Mouse (Mus musculus): ENCODE measurements around the gene Gdf2. TPM values are rescaled to one million over a fixed set of nuclear protein-coding genes. Genes with fewer than 3 reads are reported as not detected.

Gdf2 gene
- polyA plus RNA-seq, 1 experiment from 2014 or later: 0.05 TPM

GRCm38 (mm10) chr14:33920727-33921559 is 19.9 kb upstream of the Gdf2 start:
- no peak overlapping the region for H3K4me3 ChIP-seq (ENCODE audit: low read depth, low read length)
- H3K27ac ChIP-seq (ENCODE audit: low read depth): no peak overlapping the region
- no peaks in the 10 kb centered on the region for H3K9me3 ChIP-seq (ENCODE audit: control insufficient read depth, low read length)
- WGBS: 54% methylated on average over 14 of the region's 14 CpGs
- H3K36me3 ChIP-seq (ENCODE audit: control insufficient read depth, insufficient read depth, low read length): no peaks in the 10 kb centered on the region
- H3K27me3 ChIP-seq (replicated peaks; ENCODE audit: control insufficient read depth, insufficient read depth, low read length): peaks cover 64% of the 10 kb centered on the region
- H3K4me1 ChIP-seq (replicated peaks; ENCODE audit: control insufficient read depth, insufficient read depth, low read length): peaks cover 3% of the 10 kb centered on the region; the same call in 1 of the 2 replicates
- DNase-seq (ENCODE audit: low spot score): no peak
- H3K4me2 ChIP-seq (ENCODE audit: low read length): no peak overlapping the region
- H3K9ac ChIP-seq (ENCODE audit: low read length): no peak overlapping the region
- no peak for ATAC-seq (replicated peaks; ENCODE audit: low FRiP score, low TSS enrichment, low read depth)

- H3K27ac ChIP-seq (ENCODE audit: low read depth): no peak overlapping the region
- H3K27me3 ChIP-seq (replicated peaks; ENCODE audit: control insufficient read depth, insufficient read depth, low read length): peaks cover 67% of the 10 kb centered on the region
- H3K9me3 ChIP-seq (ENCODE audit: control insufficient read depth, low read length): no peaks in the 10 kb centered on the region
- H3K36me3 ChIP-seq (ENCODE audit: control insufficient read depth, insufficient read depth, low read length): no peaks in the 10 kb centered on the region
- peak overlapping the region; percentile 38 for H3K4me3 ChIP-seq (ENCODE audit: low read depth, low read length)
- WGBS: 19% methylated on average over 8 of the region's 8 CpGs
- DNase-seq (ENCODE audit: low spot score) (no peak), ATAC-seq (replicated peaks; ENCODE audit: low FRiP score, low TSS enrichment, low read depth) (no peak)
- H3K4me1 ChIP-seq (replicated peaks; ENCODE audit: control insufficient read depth, insufficient read depth, low read length): peaks cover 3% of the 10 kb centered on the region; the same call in 1 of the 2 replicates
- no peak overlapping the region for H3K9ac ChIP-seq (ENCODE audit: low read length)
- peak overlapping the region; percentile 96 for H3K4me2 ChIP-seq (ENCODE audit: low read length)
These were observed 18.1 kb upstream of the Gdf2 start for GRCm38 (mm10) chr14:33922771-33923167.

GRCm38 (mm10) chr14:33923168-33924070 is 17.4 kb upstream of the Gdf2 start, which contains the start of gene Gdf10:
Gene Gdf10 (plus strand): TSS chr14:33923587.
- peaks cover 67% of the 10 kb centered on the region for H3K27me3 ChIP-seq (replicated peaks; ENCODE audit: control insufficient read depth, insufficient read depth, low read length)
- under 1% methylated on average over 68 of the region's 85 CpGs for WGBS

GRCm38 (mm10) chr14:33931853-33932252 is 9.0 kb upstream of the Gdf2 start:
- H3K36me3 ChIP-seq (ENCODE audit: control insufficient read depth, insufficient read depth, low read length): no peaks in the 10 kb centered on the region
- H3K4me2 ChIP-seq (ENCODE audit: low read length): no peak overlapping the region
- no peak for ATAC-seq (replicated peaks; ENCODE audit: low FRiP score, low TSS enrichment, low read depth)
- H3K4me1 ChIP-seq (replicated peaks; ENCODE audit: control insufficient read depth, insufficient read depth, low read length): no peaks in the 10 kb centered on the region
- no peak overlapping the region for H3K27ac ChIP-seq (ENCODE audit: low read depth)
- no peaks in the 10 kb centered on the region for H3K9me3 ChIP-seq (ENCODE audit: control insufficient read depth, low read length)
- H3K27me3 ChIP-seq (replicated peaks; ENCODE audit: control insufficient read depth, insufficient read depth, low read length): peaks cover 26% of the 10 kb centered on the region
- DNase-seq (ENCODE audit: low spot score): no peak
- H3K4me3 ChIP-seq (ENCODE audit: low read depth, low read length): no peak overlapping the region
- H3K9ac ChIP-seq (ENCODE audit: low read length): no peak overlapping the region
- WGBS: 44% methylated on average over 17 of the region's 17 CpGs

More at GRCm38 (mm10) chr14:33923168-33924070, 17.4 kb upstream of the Gdf2 start, which contains the start of gene Gdf10:
- peak within 1 kb of the TSS; percentile 38 for H3K4me3 ChIP-seq (ENCODE audit: low read depth, low read length)
- H3K36me3 ChIP-seq (ENCODE audit: control insufficient read depth, insufficient read depth, low read length): no peaks in the 10 kb centered on the region
- H3K4me1 ChIP-seq (replicated peaks; ENCODE audit: control insufficient read depth, insufficient read depth, low read length): peaks cover 3% of the 10 kb centered on the region; the same call in 1 of the 2 replicates
- peak within 1 kb of the TSS; percentile 96 for H3K4me2 ChIP-seq (ENCODE audit: low read length)
- H3K27ac ChIP-seq (ENCODE audit: low read depth): no peak within 1 kb of the TSS
- ATAC-seq (replicated peaks; ENCODE audit: low FRiP score, low TSS enrichment, low read depth) (peak; percentile 83), DNase-seq (ENCODE audit: low spot score) (peak; percentile 76)
- no peaks in the 10 kb centered on the region for H3K9me3 ChIP-seq (ENCODE audit: control insufficient read depth, low read length)
- peak within 1 kb of the TSS; percentile 43 for H3K9ac ChIP-seq (ENCODE audit: low read length)

- H3K9ac ChIP-seq (ENCODE audit: low read length): no peak overlapping the region
- no peak overlapping the region for H3K27ac ChIP-seq (ENCODE audit: low read depth)
- 0 out of 2 replicates have a peak, but pooled peaks have one; percentile 20 for ATAC-seq (replicated peaks; ENCODE audit: low FRiP score, low TSS enrichment, low read depth)
- H3K4me1 ChIP-seq (replicated peaks; ENCODE audit: control insufficient read depth, insufficient read depth, low read length): no peaks in the 10 kb centered on the region
- H3K4me3 ChIP-seq (ENCODE audit: low read depth, low read length): no peak overlapping the region
- peak; percentile 82 for DNase-seq (ENCODE audit: low spot score)
- H3K9me3 ChIP-seq (ENCODE audit: control insufficient read depth, low read length): no peaks in the 10 kb centered on the region
- no peak overlapping the region for H3K4me2 ChIP-seq (ENCODE audit: low read length)
- peaks cover 26% of the 10 kb centered on the region for H3K27me3 ChIP-seq (replicated peaks; ENCODE audit: control insufficient read depth, insufficient read depth, low read length)
- WGBS: 65% methylated on average over 10 of the region's 10 CpGs
- H3K36me3 ChIP-seq (ENCODE audit: control insufficient read depth, insufficient read depth, low read length): no peaks in the 10 kb centered on the region
These were observed 7.7 kb upstream of the Gdf2 start for GRCm38 (mm10) chr14:33932935-33933703.

GRCm38 (mm10) chr14:33933778-33934317 is 7.0 kb upstream of the Gdf2 start:
- H3K4me2 ChIP-seq (ENCODE audit: low read length): no peak overlapping the region
- 34% methylated on average over 5 of the region's 5 CpGs for WGBS
- no peak overlapping the region for H3K9ac ChIP-seq (ENCODE audit: low read length)
- H3K27me3 ChIP-seq (replicated peaks; ENCODE audit: control insufficient read depth, insufficient read depth, low read length): peaks cover 26% of the 10 kb centered on the region
- ATAC-seq (replicated peaks; ENCODE audit: low FRiP score, low TSS enrichment, low read depth): no peak
- no peak overlapping the region for H3K4me3 ChIP-seq (ENCODE audit: low read depth, low read length)
- no peaks in the 10 kb centered on the region for H3K36me3 ChIP-seq (ENCODE audit: control insufficient read depth, insufficient read depth, low read length)
- no peak overlapping the region for H3K27ac ChIP-seq (ENCODE audit: low read depth)
- H3K9me3 ChIP-seq (ENCODE audit: control insufficient read depth, low read length): no peaks in the 10 kb centered on the region
- no peaks in the 10 kb centered on the region for H3K4me1 ChIP-seq (replicated peaks; ENCODE audit: control insufficient read depth, insufficient read depth, low read length)
- peak; percentile 73 for DNase-seq (ENCODE audit: low spot score)

GRCm38 (mm10) chr14:33939117-33939516 is 1.7 kb upstream of the Gdf2 start:
- Histone ChIP-seq H3K4me2 (ENCODE audit: low read length) (peak overlapping the region; percentile 26; the same call in 1 of the 2 replicates), H3K4me1 (replicated peaks; ENCODE audit: control insufficient read depth, insufficient read depth, low read length) (no peaks in the 10 kb centered on the region), H3K27me3 (replicated peaks; ENCODE audit: control insufficient read depth, insufficient read depth, low read length) (0 out of 2 replicates have a peak, but pooled peaks cover 2% of the 10 kb centered on the region), H3K27ac (ENCODE audit: low read depth) (no peak overlapping the region), H3K36me3 (ENCODE audit: control insufficient read depth, insufficient read depth, low read length) (no peaks in the 10 kb centered on the region), H3K9me3 (ENCODE audit: control insufficient read depth, low read length) (no peaks in the 10 kb centered on the region), H3K9ac (ENCODE audit: low read length) (no peak overlapping the region), H3K4me3 (ENCODE audit: low read depth, low read length) (no peak overlapping the region)
- peak; percentile 90 for DNase-seq (ENCODE audit: low spot score)
- ATAC-seq (replicated peaks; ENCODE audit: low FRiP score, low TSS enrichment, low read depth): peak; percentile 60; the same call in 1 of the 2 replicates
- WGBS: 27% methylated on average over 9 of the region's 9 CpGs

All from intestine, embryonic 14.5 days (tissue).